27 mouse cellular contexts compared by ENCODE assay signal in the genomic region with DNA sequence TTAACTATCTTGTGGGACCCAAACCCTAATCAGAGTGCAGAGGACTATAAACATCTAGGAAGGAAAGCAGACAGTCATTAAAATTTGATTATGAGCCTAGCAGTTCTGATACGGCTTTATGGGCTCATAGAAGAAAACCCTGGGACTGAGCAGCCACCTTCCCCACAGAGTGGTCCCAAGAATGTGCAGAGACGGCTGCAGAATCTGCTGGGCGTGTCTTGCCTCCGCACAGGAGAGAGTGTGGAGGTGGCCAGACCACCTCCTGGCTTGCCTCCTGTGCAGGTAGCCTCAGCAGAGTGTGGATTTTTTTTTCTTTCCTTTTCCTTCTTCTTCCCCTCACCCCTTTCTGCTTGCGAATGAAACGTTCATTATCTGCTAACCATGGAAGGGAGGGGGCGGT.
DNase-seq lines count a peak whose midpoint lies in the region; ATAC-seq and TF ChIP-seq lines count a peak whose summit lies in the region.
"Had no signal": no experiment of that assay in that cellular context is flagged by ENCODE, and none has a peak within 500 bp of the region (broad histone marks: within the 10 kb centered on the region; RNA-seq: fewer than 3 reads in every experiment).

No protein-coding gene starts in this region.

- H3K27ac ChIP-seq in limb, embryonic 11.5 days (replicated peaks; ENCODE audit: low read depth, low read length), result no peak overlapping the region
- peak overlapping the region; percentile 82 for H3K27ac ChIP-seq in macrophage
- H3K27ac ChIP-seq in forebrain, embryonic 15.5 days (replicated peaks), result no peak overlapping the region
- no peak overlapping the region for H3K27ac ChIP-seq in hindbrain, embryonic 16.5 days (ENCODE audit: low read depth, low read length)
- H3K27ac ChIP-seq in cerebellum, adult 2 months (ENCODE audit: insufficient read depth, low read length), result no peak overlapping the region
- H3K27ac ChIP-seq: embryonic facial prominence, embryonic 10.5 days; embryonic facial prominence, embryonic 13.5 days; forebrain, embryonic 10.5 days; forebrain, embryonic 13.5 days; heart, embryonic 10.5 days; heart, embryonic 13.5 days; hindbrain, embryonic 14.5 days had no signal

- no peak overlapping the region for H3K9ac ChIP-seq in limb, embryonic 11.5 days (ENCODE audit: low read length)
- H3K9ac ChIP-seq in forebrain, embryonic 15.5 days (replicated peaks), result no peak overlapping the region
- no peak overlapping the region for H3K9ac ChIP-seq in hindbrain, embryonic 16.5 days (ENCODE audit: low read depth, low read length)
- H3K9ac ChIP-seq: embryonic facial prominence, embryonic 13.5 days; forebrain, embryonic 13.5 days; forebrain, postnatal 0 days; heart, embryonic 13.5 days; hindbrain, embryonic 14.5 days had no signal

- WGBS in limb, embryonic 11.5 days, result 27% methylated on average over 7 of the region's 7 CpGs
- 64% methylated on average over 7 of the region's 7 CpGs for WGBS in macrophage (ENCODE audit: missing documents)
- WGBS in forebrain, embryonic 15.5 days, result 67% methylated on average over 7 of the region's 7 CpGs
- 70% methylated on average over 7 of the region's 7 CpGs for WGBS in hindbrain, embryonic 16.5 days
- WGBS in cerebellum, adult 2 months, result 76% methylated on average over 7 of the region's 7 CpGs

- peak; percentile 55 for DNase-seq in limb, embryonic 11.5 days (ENCODE audit: low spot score)
- DNase-seq in kidney, adult 18-20 months, result no peak
- no peak for DNase-seq in cerebellum, adult 2 months
- DNase-seq: adrenal gland, adult 8-10 months; adrenal gland, postnatal 25 days; cerebellum, adult 11 months; cerebellum, adult 8-10 months; cerebellum, postnatal 10 days; cerebellum, postnatal 36 days; embryo, embryonic 11 days; forebrain, postnatal 0 days; gastrocnemius, postnatal 25 days; heart, postnatal 14 days; heart, postnatal 4 days had no signal

- peak overlapping the region; percentile 78 for H3K4me3 ChIP-seq in megakaryocyte, embryonic 14.5 days (replicated peaks)
- H3K4me3 ChIP-seq in limb, embryonic 11.5 days (ENCODE audit: low read depth, low read length), result no peak overlapping the region
- no peak overlapping the region for H3K4me3 ChIP-seq in macrophage (ENCODE audit: inconsistent target)
- H3K4me3 ChIP-seq in forebrain, embryonic 15.5 days, result no peak overlapping the region
- no peak overlapping the region for H3K4me3 ChIP-seq in hindbrain, embryonic 16.5 days (ENCODE audit: low read length)
- H3K4me3 ChIP-seq in cerebellum, adult 2 months (replicated peaks; ENCODE audit: insufficient read depth, low read depth, low read length), result no peak overlapping the region
- H3K4me3 ChIP-seq: embryonic facial prominence, embryonic 10.5 days; embryonic facial prominence, embryonic 13.5 days; forebrain, embryonic 10.5 days; forebrain, embryonic 13.5 days; heart, embryonic 10.5 days; heart, embryonic 13.5 days had no signal

- no peak for TF ChIP-seq POLR2A in cerebellum, adult 2 months (IDR thresholded peaks at IDR 0.05; ENCODE audit: borderline replicate concordance, insufficient read depth, low read length)

- H3K27me3 ChIP-seq in megakaryocyte, embryonic 14.5 days (replicated peaks), result peaks cover 6% of the 10 kb centered on the region
- no peaks in the 10 kb centered on the region for H3K27me3 ChIP-seq in limb, embryonic 11.5 days (ENCODE audit: control insufficient read depth, insufficient read depth, low read length)
- no peaks in the 10 kb centered on the region for H3K27me3 ChIP-seq in forebrain, embryonic 15.5 days
- no peaks in the 10 kb centered on the region for H3K27me3 ChIP-seq in hindbrain, embryonic 16.5 days (replicated peaks; ENCODE audit: control insufficient read depth, insufficient read depth, low read length)
- no peaks in the 10 kb centered on the region for H3K27me3 ChIP-seq in cerebellum, adult 2 months (ENCODE audit: control insufficient read depth, insufficient read depth, low read length)
- H3K27me3 ChIP-seq: embryonic facial prominence, embryonic 13.5 days had no signal

- TF ChIP-seq CTCF in cerebellum, adult 2 months (IDR thresholded peaks at IDR 0.05; ENCODE audit: borderline replicate concordance, insufficient read depth, low read depth, low read length), result no peak

- H3K9me3 ChIP-seq in megakaryocyte, embryonic 14.5 days, result no peaks in the 10 kb centered on the region
- no peaks in the 10 kb centered on the region for H3K9me3 ChIP-seq in limb, embryonic 11.5 days (ENCODE audit: control insufficient read depth, low read length)
- H3K9me3 ChIP-seq in forebrain, embryonic 15.5 days, result no peaks in the 10 kb centered on the region
- no peaks in the 10 kb centered on the region for H3K9me3 ChIP-seq in hindbrain, embryonic 16.5 days (ENCODE audit: control insufficient read depth, low read length)
- H3K9me3 ChIP-seq: embryonic facial prominence, embryonic 10.5 days; embryonic facial prominence, embryonic 13.5 days; forebrain, embryonic 10.5 days; forebrain, embryonic 13.5 days; heart, embryonic 10.5 days; heart, embryonic 13.5 days had no signal

- no peaks in the 10 kb centered on the region for H3K79me2 ChIP-seq in macrophage (ENCODE audit: inconsistent target)

- no peak overlapping the region for H3K4me2 ChIP-seq in limb, embryonic 11.5 days (ENCODE audit: low read depth, severe bottlenecking)
- no peak overlapping the region for H3K4me2 ChIP-seq in forebrain, embryonic 15.5 days (replicated peaks)
- H3K4me2 ChIP-seq in hindbrain, embryonic 16.5 days (ENCODE audit: low read length), result no peak overlapping the region
- H3K4me2 ChIP-seq: embryonic facial prominence, embryonic 13.5 days; forebrain, embryonic 13.5 days; heart, embryonic 13.5 days; hindbrain, embryonic 14.5 days had no signal

- ATAC-seq in megakaryocyte, adult 5-6 weeks (ENCODE audit: poor library complexity, severe bottlenecking), result no peak
- ATAC-seq in limb, embryonic 11.5 days (ENCODE audit: insufficient number of reproducible peaks, low FRiP score, low TSS enrichment, low read depth), result 0 out of 2 replicates have a peak, but pooled peaks have one; percentile 39
- no peak for ATAC-seq in forebrain, embryonic 15.5 days (replicated peaks)
- no peak for ATAC-seq in hindbrain, embryonic 16.5 days
- ATAC-seq: activated CD4-positive, CD25-positive, alpha-beta regulatory T cell, adult 4 months; forebrain, embryonic 13.5 days; forebrain, postnatal 0 days had no signal

- no peaks in the 10 kb centered on the region for H3K36me3 ChIP-seq in megakaryocyte, embryonic 14.5 days (replicated peaks; ENCODE audit: low read length)
- no peaks in the 10 kb centered on the region for H3K36me3 ChIP-seq in limb, embryonic 11.5 days (ENCODE audit: control insufficient read depth, insufficient read depth, low read length)
- H3K36me3 ChIP-seq in macrophage (ENCODE audit: inconsistent target), result no peaks in the 10 kb centered on the region
- H3K36me3 ChIP-seq in forebrain, embryonic 15.5 days, result no peaks in the 10 kb centered on the region
- H3K36me3 ChIP-seq in hindbrain, embryonic 16.5 days (ENCODE audit: control insufficient read depth, insufficient read depth, low read length), result no peaks in the 10 kb centered on the region
- H3K36me3 ChIP-seq: embryonic facial prominence, embryonic 10.5 days; embryonic facial prominence, embryonic 13.5 days; forebrain, embryonic 10.5 days; heart, embryonic 10.5 days; heart, embryonic 13.5 days had no signal

- peaks cover 28% of the 10 kb centered on the region for H3K4me1 ChIP-seq in megakaryocyte, embryonic 14.5 days
- peaks cover 6% of the 10 kb centered on the region; the same call in 1 of the 2 replicates for H3K4me1 ChIP-seq in limb, embryonic 11.5 days (ENCODE audit: control insufficient read depth, insufficient read depth, low read length)
- H3K4me1 ChIP-seq in forebrain, embryonic 15.5 days, result peaks cover 7% of the 10 kb centered on the region; the same call in 1 of the 2 replicates
- peaks cover 3% of the 10 kb centered on the region for H3K4me1 ChIP-seq in hindbrain, embryonic 16.5 days (ENCODE audit: control insufficient read depth, insufficient read depth, low read depth, low read length)
- no peaks in the 10 kb centered on the region for H3K4me1 ChIP-seq in cerebellum, adult 2 months (ENCODE audit: control insufficient read depth, insufficient read depth, low read length)
